Mouse (Mus musculus) heart, adult 2 months (tissue): Measurements from ENCODE around the gene Lrig3.

Experiments
- CTCF ChIP-seq: fragments of 200-600 bp; IDR thresholded peaks from 2 replicates; pipeline ENCODE4 v1.8.1; 2022; ENCODE audit warnings: antibody characterized with exemption, mild to moderate bottlenecking, moderate library complexity
- POLR2A ChIP-seq: fragments of 200-500 bp; IDR thresholded peaks from 2 replicates; pipeline ENCODE4 v1.6.1; 2011; ENCODE audit warnings: mild to moderate bottlenecking, low read depth, low read length, control low read depth; ENCODE audit not compliant: insufficient read depth

- TF ChIP-seq CTCF (no peak), POLR2A (no peak)
Observed at GRCm38 (mm10) chr10:125937517-125938497, 28.2 kb upstream of the Lrig3 start.
